Mouse (Mus musculus) ES-CJ7 (cell line): ENCODE results near the gene Cyp3a41b.
"Not testable (repeated sequence)": the region's sequence is repeated elsewhere in the genome, so short reads cannot be mapped to it uniquely, and the experiment has no call there.

ENCODE experiments used
- DNase-seq: peaks from one replicate; pipeline ENCODE4 v3.0.0; 2011; ENCODE audit warnings: low read depth, low spot score

The Cyp3a41b gene

GRCm38 (mm10) chr5:145584630-145585029 lies at the start of gene Cyp3a41b:
Gene Cyp3a41b, minus strand, starts transcription at chr5:145584730.
- DNase-seq: not testable (repeated sequence)

GRCm38 (mm10) chr5:145632286-145632685 lies 47.8 kb upstream of the Cyp3a41b start:
- DNase-seq: not testable (repeated sequence)

- DNase-seq: not testable (repeated sequence)
These were observed 20.4 kb upstream of the Cyp3a41b start for GRCm38 (mm10) chr5:145604891-145605290.

GRCm38 (mm10) chr5:145597851-145598250 lies 13.3 kb upstream of the Cyp3a41b start:
- not testable (repeated sequence) for DNase-seq

- not testable (repeated sequence) for DNase-seq
These were observed 7.2 kb downstream of the Cyp3a41b start for GRCm38 (mm10) chr5:145577321-145577720.

GRCm38 (mm10) chr5:145575660-145576059 lies 8.9 kb downstream of the Cyp3a41b start:
- not testable (repeated sequence) for DNase-seq

GRCm38 (mm10) chr5:145571922-145572321 lies 12.6 kb downstream of the Cyp3a41b start:
- not testable (repeated sequence) for DNase-seq
